Mouse (Mus musculus): ENCODE data around the gene Adgrb3. TPM values are rescaled to one million over a fixed set of nuclear protein-coding genes. Genes with fewer than 3 reads are reported as not detected.

Adgrb3 gene
- polyA plus RNA-seq, 1 experiment from 2014 or later, result 0.95 TPM

DNA sequence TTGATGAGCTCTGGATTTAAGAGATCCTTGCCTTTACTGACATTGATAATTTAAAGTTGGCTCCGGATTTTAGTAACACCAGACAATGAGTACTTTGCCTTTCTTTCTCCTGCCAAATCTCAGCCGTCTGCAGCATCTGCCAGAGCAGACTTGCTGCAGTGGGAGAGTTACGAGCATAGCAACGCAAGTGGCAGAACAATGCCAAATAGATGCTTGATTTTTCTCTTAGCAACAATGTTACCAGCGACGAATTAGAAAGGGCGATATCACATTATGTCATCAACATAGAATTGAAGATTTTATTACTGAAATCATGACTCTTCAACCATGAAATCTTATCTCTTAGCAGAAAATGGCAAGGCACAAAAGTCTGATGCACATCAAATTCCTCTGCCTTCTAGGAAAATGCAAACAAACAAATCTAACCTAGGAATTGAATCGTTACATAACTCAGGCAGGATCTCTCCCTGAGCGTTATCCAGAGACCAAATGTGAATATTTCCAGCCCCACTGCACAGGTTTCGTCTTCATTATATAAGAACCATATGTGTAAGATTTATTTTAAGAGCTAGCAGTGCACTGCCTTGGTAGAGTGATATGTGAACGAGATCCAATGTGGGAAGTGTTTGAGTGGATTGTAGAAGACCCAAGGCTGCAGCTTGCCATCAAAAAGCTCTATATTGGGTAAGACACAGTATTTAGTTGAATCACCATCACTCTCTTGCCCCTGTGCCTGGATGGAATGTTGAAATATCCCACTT is 663.3 kb downstream of the Adgrb3 start:
- WGBS, result 74% methylated on average over 11 of the region's 11 CpGs
- no peak for ATAC-seq (ENCODE audit: insufficient number of reproducible peaks, low FRiP score, low TSS enrichment, low read depth)

DNA sequence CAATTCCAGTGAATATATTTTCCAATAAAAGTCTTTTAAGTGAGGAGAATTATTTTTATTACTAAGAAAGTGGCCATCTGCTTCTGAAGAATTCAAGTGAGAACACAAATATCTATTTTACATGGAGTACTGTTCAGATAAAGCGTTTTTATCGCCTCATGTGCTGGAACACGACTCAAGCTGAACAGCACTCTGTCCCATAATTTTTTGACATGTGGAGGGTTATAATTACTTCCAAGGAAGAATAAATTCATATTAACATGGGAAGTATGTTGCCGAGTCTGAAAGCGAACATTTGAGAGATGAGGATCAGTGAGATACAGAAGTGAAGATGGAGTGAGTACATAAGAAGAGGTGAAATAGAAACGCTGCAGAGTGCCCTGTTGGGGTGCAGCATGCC is 665.9 kb downstream of the Adgrb3 start:
- Histone ChIP-seq H3K9ac (ENCODE audit: low read length) (no peak overlapping the region), H3K4me1 (ENCODE audit: control insufficient read depth, insufficient read depth, low read length) (no peaks in the 10 kb centered on the region), H3K27me3 (ENCODE audit: control insufficient read depth, insufficient read depth, low read length) (no peaks in the 10 kb centered on the region), H3K4me2 (ENCODE audit: low read depth, severe bottlenecking) (no peak overlapping the region), H3K9me3 (ENCODE audit: control insufficient read depth, low read length) (no peaks in the 10 kb centered on the region), H3K27ac (replicated peaks; ENCODE audit: low read depth, low read length) (no peak overlapping the region), H3K36me3 (ENCODE audit: control insufficient read depth, insufficient read depth, low read length) (no peaks in the 10 kb centered on the region), H3K4me3 (ENCODE audit: low read depth, low read length) (no peak overlapping the region)
- DNase-seq (ENCODE audit: low spot score) (no peak), ATAC-seq (ENCODE audit: insufficient number of reproducible peaks, low FRiP score, low TSS enrichment, low read depth) (no peak)
- WGBS, result 85% methylated on average over 6 of the region's 6 CpGs

More for the DNA sequence above, 663.3 kb downstream of the Adgrb3 start:
- no peaks in the 10 kb centered on the region for H3K9me3 ChIP-seq (ENCODE audit: control insufficient read depth, low read length)
- H3K4me3 ChIP-seq (ENCODE audit: low read depth, low read length), result no peak overlapping the region
- no peaks in the 10 kb centered on the region for H3K4me1 ChIP-seq (ENCODE audit: control insufficient read depth, insufficient read depth, low read length)
- no peaks in the 10 kb centered on the region for H3K27me3 ChIP-seq (ENCODE audit: control insufficient read depth, insufficient read depth, low read length)
- DNase-seq (ENCODE audit: low spot score), result no peak
- H3K4me2 ChIP-seq (ENCODE audit: low read depth, severe bottlenecking), result no peak overlapping the region
- no peak overlapping the region for H3K27ac ChIP-seq (replicated peaks; ENCODE audit: low read depth, low read length)
- H3K9ac ChIP-seq (ENCODE audit: low read length), result no peak overlapping the region
- H3K36me3 ChIP-seq (ENCODE audit: control insufficient read depth, insufficient read depth, low read length), result no peaks in the 10 kb centered on the region

DNA sequence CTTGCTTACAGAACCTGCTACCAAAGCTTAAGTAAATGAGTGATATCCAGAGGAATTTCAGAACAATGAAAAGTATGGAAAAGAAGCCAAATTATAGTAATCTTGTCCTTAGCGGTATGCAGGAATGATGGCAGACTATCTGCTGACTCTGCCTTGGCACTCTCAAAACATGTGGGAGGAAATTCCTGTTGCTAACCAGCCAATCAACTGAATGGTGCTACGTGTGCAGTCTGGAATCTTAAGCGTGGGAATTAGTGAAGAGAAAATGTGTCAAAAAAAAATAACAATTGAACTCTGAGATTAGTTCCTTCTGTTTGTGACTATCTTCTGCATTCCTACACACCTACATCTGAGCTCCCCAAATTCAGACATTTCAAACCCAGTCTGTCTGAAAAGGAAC is 683.3 kb downstream of the Adgrb3 start:
- Histone ChIP-seq H3K36me3 (ENCODE audit: control insufficient read depth, insufficient read depth, low read length) (no peaks in the 10 kb centered on the region), H3K27ac (replicated peaks; ENCODE audit: low read depth, low read length) (no peak overlapping the region), H3K4me2 (ENCODE audit: low read depth, severe bottlenecking) (no peak overlapping the region), H3K27me3 (ENCODE audit: control insufficient read depth, insufficient read depth, low read length) (no peaks in the 10 kb centered on the region), H3K4me1 (ENCODE audit: control insufficient read depth, insufficient read depth, low read length) (no peaks in the 10 kb centered on the region), H3K4me3 (ENCODE audit: low read depth, low read length) (no peak overlapping the region), H3K9ac (ENCODE audit: low read length) (no peak overlapping the region), H3K9me3 (ENCODE audit: control insufficient read depth, low read length) (no peaks in the 10 kb centered on the region)
- no peak for DNase-seq (ENCODE audit: low spot score)
- no peak for ATAC-seq (ENCODE audit: insufficient number of reproducible peaks, low FRiP score, low TSS enrichment, low read depth)
- 80% methylated on average over 3 of the region's 3 CpGs for WGBS

DNA sequence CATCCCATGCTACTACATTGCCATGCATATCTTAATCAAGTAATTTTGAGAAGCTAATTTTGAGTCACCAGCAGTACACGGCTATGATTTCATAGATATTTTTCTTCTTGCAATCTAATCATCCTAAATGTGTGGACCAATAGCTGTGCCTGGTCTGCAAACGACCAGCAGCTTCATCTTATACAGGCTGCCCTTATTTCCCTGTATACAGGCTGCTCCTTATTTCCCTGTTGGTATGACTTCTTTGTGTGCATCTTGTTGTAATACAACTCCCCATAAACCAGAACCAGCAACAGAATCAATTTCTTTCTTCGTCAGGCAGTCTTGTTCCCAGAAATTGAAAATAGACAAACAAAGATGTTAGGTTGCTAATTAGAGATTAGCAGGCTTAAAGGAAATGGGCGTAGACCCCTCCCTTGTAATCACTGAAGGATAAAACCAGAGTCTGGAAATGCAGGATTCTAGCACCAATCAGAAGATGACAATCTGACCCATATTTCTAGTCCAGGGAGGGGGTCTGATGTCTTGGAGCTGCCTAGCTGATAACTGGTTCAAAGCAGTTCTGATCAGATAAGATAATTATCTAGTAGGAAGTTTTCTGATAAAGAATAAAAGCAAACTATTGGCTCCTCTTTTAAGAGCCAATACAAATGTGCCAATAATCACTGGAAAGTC is 697.2 kb downstream of the Adgrb3 start:
- no peak for DNase-seq (ENCODE audit: low spot score)
- WGBS, result 75% methylated on average over 4 of the region's 4 CpGs

DNA sequence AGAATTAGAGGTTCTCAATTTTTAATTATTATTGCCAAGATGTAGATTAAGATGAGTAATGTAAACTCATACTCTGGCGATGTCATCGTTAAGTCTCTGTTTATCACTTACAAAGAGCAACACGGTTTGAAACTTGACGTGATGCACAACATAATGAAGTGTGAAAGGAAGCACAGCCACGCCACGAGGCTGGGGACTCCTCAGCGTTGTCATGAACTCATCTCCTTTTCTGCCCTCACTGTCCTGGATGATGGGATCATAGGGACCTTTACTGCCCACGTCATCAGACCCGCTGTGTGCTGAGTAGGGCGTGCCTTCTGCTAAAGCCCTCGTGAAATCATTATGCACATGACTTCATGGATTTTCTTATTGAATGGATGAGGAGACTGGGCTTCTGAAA is 714.0 kb downstream of the Adgrb3 start:
- no peaks in the 10 kb centered on the region for H3K36me3 ChIP-seq (ENCODE audit: control insufficient read depth, insufficient read depth, low read length)
- H3K4me2 ChIP-seq (ENCODE audit: low read depth, severe bottlenecking), result no peak overlapping the region
- no peaks in the 10 kb centered on the region for H3K4me1 ChIP-seq (ENCODE audit: control insufficient read depth, insufficient read depth, low read length)
- H3K27ac ChIP-seq (replicated peaks; ENCODE audit: low read depth, low read length), result no peak overlapping the region
- H3K9me3 ChIP-seq (ENCODE audit: control insufficient read depth, low read length), result no peaks in the 10 kb centered on the region
- no peak overlapping the region for H3K9ac ChIP-seq (ENCODE audit: low read length)
- ATAC-seq (ENCODE audit: insufficient number of reproducible peaks, low FRiP score, low TSS enrichment, low read depth) (no peak), DNase-seq (ENCODE audit: low spot score) (no peak)
- 83% methylated on average over 11 of the region's 11 CpGs for WGBS
- H3K4me3 ChIP-seq (ENCODE audit: low read depth, low read length), result no peak overlapping the region
- no peaks in the 10 kb centered on the region for H3K27me3 ChIP-seq (ENCODE audit: control insufficient read depth, insufficient read depth, low read length)

More for the DNA sequence above, 697.2 kb downstream of the Adgrb3 start:
- Histone ChIP-seq H3K4me3 (ENCODE audit: low read depth, low read length) (no peak overlapping the region), H3K27ac (replicated peaks; ENCODE audit: low read depth, low read length) (no peak overlapping the region), H3K27me3 (ENCODE audit: control insufficient read depth, insufficient read depth, low read length) (no peaks in the 10 kb centered on the region), H3K9ac (ENCODE audit: low read length) (no peak overlapping the region), H3K36me3 (ENCODE audit: control insufficient read depth, insufficient read depth, low read length) (no peaks in the 10 kb centered on the region), H3K4me1 (ENCODE audit: control insufficient read depth, insufficient read depth, low read length) (no peaks in the 10 kb centered on the region), H3K4me2 (ENCODE audit: low read depth, severe bottlenecking) (no peak overlapping the region), H3K9me3 (ENCODE audit: control insufficient read depth, low read length) (no peaks in the 10 kb centered on the region)
- no peak for ATAC-seq (ENCODE audit: insufficient number of reproducible peaks, low FRiP score, low TSS enrichment, low read depth)

DNA sequence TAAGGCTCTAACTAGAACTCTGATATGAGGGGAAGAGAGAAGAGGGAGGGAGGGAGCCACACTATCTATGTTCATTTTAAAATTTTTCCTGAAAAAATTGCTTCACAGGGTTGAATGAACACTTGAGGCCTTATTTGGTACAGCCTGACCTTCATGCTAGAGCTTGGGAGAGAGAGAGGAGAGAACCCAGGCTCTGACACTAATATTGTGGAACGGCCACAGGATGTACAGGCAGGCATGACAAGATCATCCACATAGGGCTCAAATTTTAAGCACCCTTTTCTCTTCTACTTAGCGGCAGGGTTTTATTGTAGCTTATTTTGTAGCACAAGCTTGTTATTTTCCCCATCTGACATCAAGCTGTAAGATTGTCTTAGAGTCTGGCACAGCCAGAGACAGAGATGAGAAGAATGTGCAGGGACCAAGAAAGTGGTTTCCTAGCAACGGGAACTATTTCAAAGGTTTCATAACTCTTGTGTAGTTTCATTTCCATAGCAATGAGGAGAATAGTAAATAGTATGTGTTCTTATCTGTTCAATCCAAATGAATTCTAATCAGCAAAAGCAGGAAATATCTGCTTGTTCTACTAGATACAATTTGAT is 721.9 kb downstream of the Adgrb3 start:
- H3K4me1 ChIP-seq (ENCODE audit: control insufficient read depth, insufficient read depth, low read length), result no peaks in the 10 kb centered on the region

DNA sequence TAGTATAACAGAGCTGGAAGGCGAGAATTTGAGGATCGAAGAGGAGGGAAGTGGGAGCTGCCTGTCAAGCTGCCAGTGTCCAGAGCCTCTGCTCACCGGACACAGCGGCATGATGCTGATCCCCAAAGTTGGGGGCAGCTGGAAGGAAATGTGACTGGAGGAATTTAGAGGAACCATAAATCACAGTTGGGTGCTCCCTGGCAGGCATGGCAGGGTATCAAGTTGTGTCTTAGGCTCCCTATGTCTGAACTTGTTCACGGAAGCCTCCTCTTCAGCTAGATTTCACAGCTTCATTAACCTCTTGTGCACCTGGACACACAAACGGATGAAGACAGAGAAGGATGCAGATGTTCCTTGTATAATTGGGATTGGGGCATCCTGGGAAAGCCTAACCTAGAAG is 722.8 kb downstream of the Adgrb3 start:
- Histone ChIP-seq H3K4me1 (ENCODE audit: control insufficient read depth, insufficient read depth, low read length) (no peaks in the 10 kb centered on the region), H3K4me2 (ENCODE audit: low read depth, severe bottlenecking) (no peak overlapping the region), H3K9me3 (ENCODE audit: control insufficient read depth, low read length) (no peaks in the 10 kb centered on the region), H3K27me3 (ENCODE audit: control insufficient read depth, insufficient read depth, low read length) (no peaks in the 10 kb centered on the region), H3K4me3 (ENCODE audit: low read depth, low read length) (no peak overlapping the region), H3K9ac (ENCODE audit: low read length) (no peak overlapping the region), H3K36me3 (ENCODE audit: control insufficient read depth, insufficient read depth, low read length) (no peaks in the 10 kb centered on the region), H3K27ac (replicated peaks; ENCODE audit: low read depth, low read length) (no peak overlapping the region)
- ATAC-seq (ENCODE audit: insufficient number of reproducible peaks, low FRiP score, low TSS enrichment, low read depth) (no peak), DNase-seq (ENCODE audit: low spot score) (no peak)
- WGBS, result 53% methylated on average over 6 of the region's 6 CpGs

More for the DNA sequence above, 721.9 kb downstream of the Adgrb3 start:
- H3K27ac ChIP-seq (replicated peaks; ENCODE audit: low read depth, low read length), result no peak overlapping the region
- H3K9me3 ChIP-seq (ENCODE audit: control insufficient read depth, low read length), result no peaks in the 10 kb centered on the region
- 91% methylated on average over 3 of the region's 3 CpGs for WGBS
- no peak overlapping the region for H3K4me3 ChIP-seq (ENCODE audit: low read depth, low read length)
- no peak for ATAC-seq (ENCODE audit: insufficient number of reproducible peaks, low FRiP score, low TSS enrichment, low read depth)
- no peak overlapping the region for H3K9ac ChIP-seq (ENCODE audit: low read length)
- no peaks in the 10 kb centered on the region for H3K27me3 ChIP-seq (ENCODE audit: control insufficient read depth, insufficient read depth, low read length)
- H3K4me2 ChIP-seq (ENCODE audit: low read depth, severe bottlenecking), result no peak overlapping the region
- no peaks in the 10 kb centered on the region for H3K36me3 ChIP-seq (ENCODE audit: control insufficient read depth, insufficient read depth, low read length)
- no peak for DNase-seq (ENCODE audit: low spot score)

DNA sequence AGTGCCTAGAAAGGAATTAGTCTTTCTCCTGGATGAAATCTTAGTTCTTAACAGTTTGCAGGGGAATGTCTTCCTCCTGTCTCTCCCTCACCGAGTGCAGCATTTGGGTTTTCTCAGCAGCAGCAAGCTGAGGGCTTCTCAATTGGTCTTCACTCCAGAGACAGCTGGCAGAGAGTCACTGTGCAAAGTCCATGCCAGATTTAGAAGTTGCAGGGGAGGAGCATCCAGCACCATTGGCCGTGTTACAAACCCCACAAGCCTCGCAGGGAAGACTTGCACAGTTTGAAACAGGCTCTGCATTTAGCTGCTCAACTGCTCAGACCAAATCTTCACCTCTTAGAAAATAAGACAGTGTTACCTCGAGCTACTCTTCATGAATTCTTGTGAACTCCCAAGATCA is 724.1 kb downstream of the Adgrb3 start:
- H3K4me2 ChIP-seq (ENCODE audit: low read depth, severe bottlenecking), result no peak overlapping the region
- WGBS, result 67% methylated on average over 4 of the region's 4 CpGs
- no peaks in the 10 kb centered on the region for H3K27me3 ChIP-seq (ENCODE audit: control insufficient read depth, insufficient read depth, low read length)
- no peak overlapping the region for H3K4me3 ChIP-seq (ENCODE audit: low read depth, low read length)
- H3K27ac ChIP-seq (replicated peaks; ENCODE audit: low read depth, low read length), result no peak overlapping the region
- no peak overlapping the region for H3K9ac ChIP-seq (ENCODE audit: low read length)
- no peak for DNase-seq (ENCODE audit: low spot score)
- no peaks in the 10 kb centered on the region for H3K36me3 ChIP-seq (ENCODE audit: control insufficient read depth, insufficient read depth, low read length)
- no peaks in the 10 kb centered on the region for H3K4me1 ChIP-seq (ENCODE audit: control insufficient read depth, insufficient read depth, low read length)
- H3K9me3 ChIP-seq (ENCODE audit: control insufficient read depth, low read length), result no peaks in the 10 kb centered on the region
- ATAC-seq (ENCODE audit: insufficient number of reproducible peaks, low FRiP score, low TSS enrichment, low read depth), result no peak

Measured in limb, embryonic 11.5 days (tissue).